Mouse (Mus musculus) intestine, embryonic 14.5 days (tissue): ENCODE measurements at regions not wholly inside any gene's neighbourhood (a gene's known extent, or its start where the extent isn't known, plus 50 kb on each side); places are given as distances from the start of the nearest gene placed in this dataset.

Experiments
- ATAC-seq: fragments of 200-750 bp; cut with Nextera tagmentation; replicated peaks from 2 replicates; pipeline ENCODE4 v1.8.0; 2017; ENCODE audit warnings: low read depth, moderate number of reproducible peaks, moderate TSS enrichment, moderate library complexity; ENCODE audit not compliant: low FRiP score, low TSS enrichment
- DNase-seq: peaks from one replicate; pipeline ENCODE4 v3.0.0-alpha.2; 2018; ENCODE audit warnings: low spot score
- H3K27ac ChIP-seq: fragments of 300-500 bp; sonication (generic); 2 replicates; pipeline ENCODE4 v1.5.1; 2014; ENCODE audit warnings: low read depth, mild to moderate bottlenecking, control low read depth
- H3K27me3 ChIP-seq: fragments of 300-500 bp; sonication (generic); replicated peaks from 2 replicates; pipeline ENCODE4 v1.6.1; 2014; ENCODE audit warnings: low read length, control low read depth; ENCODE audit not compliant: control insufficient read depth, insufficient read depth
- H3K36me3 ChIP-seq: fragments of 300-500 bp; sonication (generic); 2 replicates; pipeline ENCODE4 v1.6.1; 2014; ENCODE audit warnings: low read length, control low read depth; ENCODE audit not compliant: control insufficient read depth, insufficient read depth
- H3K4me1 ChIP-seq: fragments of 300-500 bp; sonication (generic); replicated peaks from 2 replicates; pipeline ENCODE4 v1.6.1; 2014; ENCODE audit warnings: low read length, control low read depth, mixed read lengths; ENCODE audit not compliant: control insufficient read depth, insufficient read depth
- H3K4me2 ChIP-seq: fragments of 300-500 bp; sonication (generic); 2 replicates; pipeline ENCODE4 v1.6.1; 2014; ENCODE audit warnings: low read length
- H3K4me3 ChIP-seq: fragments of 300-500 bp; sonication (generic); 2 replicates; pipeline ENCODE4 v1.5.1; 2014; ENCODE audit warnings: low read depth, low read length, control low read depth, mixed read lengths
- H3K9ac ChIP-seq: fragments of 300-500 bp; sonication (generic); 2 replicates; pipeline ENCODE4 v1.6.1; 2014; ENCODE audit warnings: mild to moderate bottlenecking, low read length
- H3K9me3 ChIP-seq: fragments of 300-500 bp; sonication (generic); 2 replicates; pipeline ENCODE4 v1.6.1; 2016; ENCODE audit warnings: low read length, control low read depth; ENCODE audit not compliant: control insufficient read depth
- WGBS: fragments of 180-500 bp; shearing (Covaris S2); extraction: QIAGEN DNeasy Blood & Tissue Kit; methylation state at CpG from one replicate; pipeline ENCODE4 v1.1.7; 2014; 5-methylcytosine and 5-hydroxymethylcytosine counted together

GRCm38 (mm10) chr2:71689041-71689440, 56.4 kb upstream of the Itga6 start:
- DNase-seq (no peak), ATAC-seq (no peak)
- Histone ChIP-seq H3K27me3 (no peaks in the 10 kb centered on the region), H3K4me2 (no peak overlapping the region), H3K27ac (no peak overlapping the region), H3K36me3 (no peaks in the 10 kb centered on the region), H3K9ac (no peak overlapping the region), H3K4me1 (peaks cover 5% of the 10 kb centered on the region; the same call in 1 of the 2 replicates), H3K4me3 (no peak overlapping the region), H3K9me3 (0 out of 2 replicates have a peak, but pooled peaks cover 4% of the 10 kb centered on the region)
- WGBS: 83% methylated on average over 4 of the region's 4 CpGs

GRCm38 (mm10) chr2:71690277-71691161, 54.9 kb upstream of the Itga6 start:
- H3K4me3 ChIP-seq: no peak overlapping the region
- 0 out of 2 replicates have a peak, but pooled peaks cover 4% of the 10 kb centered on the region for H3K9me3 ChIP-seq
- DNase-seq (peak; percentile 58), ATAC-seq (peak; percentile 87)
- H3K9ac ChIP-seq: no peak overlapping the region
- H3K4me2 ChIP-seq: peak overlapping the region; percentile 35
- H3K27ac ChIP-seq: no peak overlapping the region
- WGBS: 54% methylated on average over 27 of the region's 27 CpGs
- peaks cover 5% of the 10 kb centered on the region; the same call in 1 of the 2 replicates for H3K4me1 ChIP-seq
- H3K36me3 ChIP-seq: no peaks in the 10 kb centered on the region
- no peaks in the 10 kb centered on the region for H3K27me3 ChIP-seq

GRCm38 (mm10) chr2:71694758-71695310, 50.6 kb upstream of the Itga6 start:
- Histone ChIP-seq H3K27ac (no peak overlapping the region), H3K9ac (no peak overlapping the region), H3K4me1 (peaks cover 17% of the 10 kb centered on the region; the same call in 1 of the 2 replicates), H3K27me3 (no peaks in the 10 kb centered on the region), H3K36me3 (no peaks in the 10 kb centered on the region), H3K4me2 (no peak overlapping the region), H3K9me3 (0 out of 2 replicates have a peak, but pooled peaks cover 4% of the 10 kb centered on the region), H3K4me3 (no peak overlapping the region)
- WGBS: 67% methylated on average over 6 of the region's 6 CpGs
- DNase-seq: no peak
- no peak for ATAC-seq
